Mouse (Mus musculus) spleen, adult 18-20 months (tissue): Measurements from ENCODE around the gene Homer3.

ENCODE experiments used
- DNase-seq, 2 experiments: peaks; one replicate each; pipeline ENCODE4 v3.0.0; 2022; ENCODE audit warnings: mixed read lengths in 2 of 2

Homer3 gene

DNA sequence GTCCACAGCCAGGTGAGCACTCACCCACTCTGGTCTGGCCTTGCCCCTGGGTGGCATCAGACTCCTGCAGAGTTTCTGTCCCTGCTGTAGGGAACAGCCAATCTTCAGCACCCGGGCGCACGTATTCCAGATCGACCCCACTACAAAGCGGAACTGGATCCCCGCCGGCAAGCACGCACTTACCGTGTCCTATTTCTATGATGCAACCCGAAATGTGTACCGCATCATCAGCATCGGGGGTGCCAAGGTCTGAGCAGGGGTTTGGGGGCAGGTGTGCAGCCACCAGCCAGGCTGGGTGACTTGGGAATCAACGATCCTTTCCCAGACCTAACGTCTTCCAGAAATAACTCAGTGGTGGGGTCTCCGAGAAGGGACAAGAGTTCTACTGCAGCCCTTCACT lies 2.7 kb downstream of the Homer3 start:
- DNase-seq = no peak

DNA sequence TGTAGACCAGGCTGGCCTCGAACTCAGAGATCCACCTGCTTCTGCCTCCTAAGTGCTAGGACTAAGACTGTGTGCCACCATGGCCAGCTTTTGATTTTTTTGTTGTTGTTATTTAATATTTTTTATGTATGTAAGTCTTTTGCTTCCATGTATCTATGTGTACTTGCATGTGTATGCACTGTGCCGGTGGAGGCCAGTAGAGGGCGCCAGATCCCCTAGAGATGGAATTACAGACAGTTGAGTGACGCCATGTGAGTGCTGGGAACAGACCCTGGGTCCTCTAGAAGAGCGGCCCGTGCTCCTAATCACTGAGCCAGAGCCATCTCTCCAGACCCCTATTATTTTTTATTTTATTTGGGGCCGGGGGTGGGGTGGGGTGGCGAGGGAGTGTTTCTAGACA lies 4.1 kb downstream of the Homer3 start:
- peak in 1 of 2 experiments; percentile 19 for DNase-seq

DNA sequence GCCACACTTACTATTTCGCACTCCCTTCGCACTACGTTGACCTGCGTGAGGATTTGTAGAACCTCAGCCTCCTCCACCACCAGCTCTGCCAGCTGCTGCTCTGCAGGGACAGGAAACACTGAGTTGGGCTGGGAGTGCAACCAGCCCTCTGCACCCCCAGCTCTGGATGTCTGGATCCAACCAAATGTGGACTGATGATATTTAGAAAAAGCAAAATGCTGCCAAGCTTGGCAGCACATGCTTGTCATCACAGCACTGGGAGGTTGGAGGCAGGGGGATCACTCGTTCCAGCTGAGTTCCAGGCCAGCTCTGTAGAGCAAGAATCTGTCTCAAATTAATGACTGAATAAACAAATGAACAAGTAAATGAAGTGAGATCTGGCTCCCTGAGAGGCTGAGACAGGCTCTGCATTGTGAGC lies 11.4 kb downstream of the Homer3 start:
- DNase-seq = no peak

DNA sequence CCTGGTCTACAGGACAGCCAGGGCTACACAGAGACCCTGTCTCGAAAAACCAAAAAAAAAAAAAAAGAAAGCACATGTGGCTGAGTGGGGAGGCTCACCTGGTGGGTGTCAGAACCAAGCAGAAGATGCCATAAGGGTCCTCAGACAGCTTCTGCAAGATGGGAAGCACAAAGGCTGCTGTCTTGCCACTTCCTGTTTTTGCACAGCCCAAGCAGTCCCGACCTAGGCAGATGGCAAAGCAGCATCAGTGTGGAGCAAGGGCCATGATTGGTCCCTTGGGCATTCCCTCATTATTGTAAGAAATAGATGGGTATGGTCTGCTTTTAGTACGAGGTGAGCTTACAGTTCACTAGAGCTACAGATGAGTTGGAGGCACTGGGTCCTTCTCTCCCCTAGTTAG lies 18.3 kb downstream of the Homer3 start:
- no peak for DNase-seq

DNA sequence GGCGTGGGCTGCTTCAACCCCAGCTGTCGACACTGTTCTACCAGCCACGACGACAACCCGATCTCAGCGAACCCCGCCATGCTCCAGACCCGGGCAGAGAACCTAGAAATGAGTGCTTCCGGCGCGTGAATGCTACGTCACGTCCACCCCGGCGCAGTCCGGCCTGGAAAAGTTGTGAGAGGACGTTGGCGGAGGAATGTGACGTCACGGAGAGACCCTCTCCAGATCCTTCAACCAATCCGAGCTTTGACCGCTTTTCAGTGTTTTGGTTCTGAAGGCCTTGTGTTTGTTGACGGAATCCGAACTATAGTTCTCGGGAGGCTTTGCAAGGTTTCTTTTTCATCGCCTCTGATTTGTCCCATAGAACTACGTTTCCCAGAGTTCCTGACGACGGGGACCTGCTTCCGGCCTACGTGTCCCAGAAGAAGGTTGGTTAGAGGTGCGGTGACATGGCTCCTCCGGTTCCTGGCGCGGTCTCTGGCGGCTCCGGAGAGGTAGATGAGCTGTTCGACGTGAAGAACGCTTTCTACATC lies 19.8 kb downstream of the Homer3 start, which contains the start of the genes Ddx49 and Cope:
Gene Ddx49 (minus strand): TSS at position 132 of the 533 bp plus-strand sequence.
Gene Cope (plus strand): TSS at position 161 of the 533 bp plus-strand sequence.
- peak; percentile 85 to 90 for DNase-seq

DNA sequence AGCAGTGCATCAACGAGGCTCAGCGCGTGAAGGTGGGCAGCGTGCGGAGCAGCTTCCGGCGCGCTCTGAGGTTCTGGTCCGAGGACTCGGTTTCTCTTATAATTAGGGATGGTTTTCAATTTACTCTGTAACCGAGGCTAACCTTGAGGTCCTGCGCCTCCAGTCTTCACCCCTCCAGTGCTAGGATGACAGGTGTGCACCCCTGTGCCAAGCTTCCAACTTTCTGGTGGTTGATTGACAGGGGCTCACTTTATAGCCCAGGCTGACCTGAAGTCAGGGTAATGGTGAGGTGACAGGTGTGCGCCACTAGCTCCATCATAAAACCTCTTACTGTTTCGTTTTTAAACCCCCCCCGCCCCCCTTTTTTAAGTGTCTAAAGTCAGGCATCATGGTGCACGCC lies 20.3 kb downstream of the Homer3 start:
- DNase-seq = no peak

DNA sequence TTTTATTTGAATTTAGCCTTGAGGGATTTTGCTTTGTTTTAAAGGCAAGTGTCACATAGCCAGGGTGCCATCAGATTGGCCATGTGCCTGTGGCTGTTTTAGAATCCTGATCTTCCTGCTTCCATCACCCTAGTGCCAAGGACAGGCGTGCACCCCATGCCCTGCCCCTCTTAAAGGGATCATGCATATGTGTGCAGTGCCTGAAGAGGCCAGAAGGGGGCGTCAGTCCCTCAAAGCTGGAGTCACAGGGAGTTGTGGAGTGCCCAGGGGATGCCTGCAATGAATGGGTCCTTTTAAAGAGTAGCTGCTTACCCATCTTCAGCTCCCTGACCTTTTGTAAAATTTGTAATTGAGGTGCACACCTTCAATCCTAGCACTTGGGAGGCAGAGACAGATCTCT lies 26.7 kb downstream of the Homer3 start:
- no peak for DNase-seq

DNA sequence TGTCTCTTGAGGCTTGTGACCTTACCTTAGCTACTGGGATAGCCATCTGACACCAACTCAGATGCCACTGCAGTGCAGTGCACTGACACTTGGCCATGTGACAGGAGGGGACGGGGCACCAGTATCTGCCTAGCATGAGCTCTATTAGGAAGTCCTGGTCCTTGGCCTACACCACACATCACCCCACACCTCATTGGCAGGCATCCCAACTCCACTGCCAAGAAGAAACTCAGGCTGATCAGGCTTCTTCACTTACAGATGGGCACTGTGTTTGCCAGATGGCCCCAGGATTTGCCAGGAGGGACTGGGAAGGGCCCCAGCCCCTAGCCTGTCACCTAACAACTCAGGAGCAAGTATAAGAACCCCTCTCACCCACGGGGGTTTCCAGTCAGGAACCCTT lies 30.8 kb downstream of the Homer3 start:
- no peak for DNase-seq

DNA sequence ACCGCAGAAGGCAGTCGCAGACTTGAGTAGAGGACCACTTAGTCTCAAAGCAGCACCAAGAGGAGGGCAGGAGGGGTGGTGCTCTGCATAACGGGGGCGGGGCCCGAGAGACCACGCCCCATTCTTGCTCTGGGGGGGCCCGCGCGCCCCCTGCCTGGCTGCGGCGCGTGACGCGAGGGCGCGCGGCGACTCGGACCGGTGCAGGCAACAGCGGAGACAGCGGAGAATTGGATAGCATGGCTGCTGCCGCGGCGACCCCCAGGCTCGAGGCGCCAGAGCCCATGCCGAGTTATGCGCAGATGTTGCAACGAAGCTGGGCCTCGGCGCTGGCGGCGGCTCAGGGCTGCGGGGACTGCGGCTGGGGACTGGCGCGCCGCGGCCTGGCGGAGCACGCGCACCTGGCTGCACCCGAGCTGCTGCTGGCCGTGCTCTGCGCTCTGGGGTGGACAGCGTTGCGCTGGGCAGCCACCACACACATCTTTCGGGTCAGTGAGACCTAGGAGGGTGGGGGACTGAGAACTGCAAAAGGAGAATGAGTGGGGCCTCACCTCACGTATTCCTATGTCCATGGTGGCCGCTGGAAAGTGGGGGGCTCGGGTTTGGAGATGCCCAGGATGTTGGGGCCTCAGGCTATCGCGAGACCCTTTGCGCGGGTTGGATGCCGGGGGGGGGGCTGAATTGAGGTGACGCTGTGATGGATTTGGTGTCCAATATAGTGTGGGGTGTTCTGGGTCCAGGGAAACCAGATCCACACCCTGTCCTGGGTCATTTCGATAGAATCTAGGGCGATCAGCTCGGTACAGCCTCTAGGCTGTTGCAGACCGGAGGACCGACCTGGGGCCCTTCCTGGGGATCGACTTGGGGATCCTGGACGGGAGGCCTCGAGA lies 33.2 kb downstream of the Homer3 start, which contains the start of gene Cers1:
Gene Cers1 (plus strand): TSS at position 152 of the 887 bp plus-strand sequence.
- peak in 1 of 2 experiments; percentile 34 for DNase-seq

DNA sequence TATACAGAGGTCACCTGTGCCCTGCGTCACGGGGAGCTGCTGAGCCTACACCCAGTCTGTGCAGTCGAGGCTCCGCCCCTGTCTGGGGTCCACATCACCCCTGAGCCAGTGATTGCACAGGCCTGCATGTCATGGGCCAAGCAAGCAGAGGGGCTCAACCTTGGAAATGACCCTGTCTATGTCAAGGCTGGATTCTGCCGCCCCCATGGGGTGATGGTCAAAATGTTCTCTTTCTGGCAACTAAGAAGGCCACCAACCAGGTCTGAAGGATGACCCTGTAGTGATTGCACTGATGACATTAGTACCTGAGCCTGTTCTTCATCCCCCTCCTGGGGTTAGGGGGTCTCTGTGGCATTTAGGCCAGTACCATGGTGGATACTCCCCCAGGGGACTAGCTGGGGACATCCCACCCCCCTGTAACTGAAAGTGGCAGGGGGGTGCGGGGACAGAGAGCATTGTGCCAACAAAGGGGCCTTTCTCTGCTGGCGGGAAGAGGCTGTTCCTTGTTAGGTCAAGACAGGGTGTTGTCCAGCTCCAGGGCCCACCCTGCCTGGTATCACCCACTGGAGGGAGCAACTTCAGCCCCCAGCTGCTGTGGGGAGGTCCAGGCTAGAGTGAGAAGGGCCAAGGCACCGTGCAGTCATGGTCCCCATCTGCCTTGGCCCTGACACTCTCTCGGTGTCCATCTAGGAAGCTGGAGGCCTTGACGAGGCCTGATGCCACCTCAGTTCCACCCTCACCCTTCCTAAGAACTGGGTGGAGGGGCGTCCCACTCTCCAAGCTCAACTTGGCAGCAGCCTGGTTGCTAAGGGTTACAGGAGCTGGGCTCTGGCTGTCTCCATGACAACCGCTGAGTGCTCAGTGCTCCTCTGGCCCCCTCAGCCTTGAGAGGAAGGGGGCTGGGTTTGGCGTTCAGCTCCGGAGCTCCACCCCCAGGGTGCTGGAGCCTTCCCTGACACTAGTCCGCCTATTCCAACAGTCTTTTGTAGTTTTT lies 34.2 kb downstream of the Homer3 start:
- no peak for DNase-seq

DNA sequence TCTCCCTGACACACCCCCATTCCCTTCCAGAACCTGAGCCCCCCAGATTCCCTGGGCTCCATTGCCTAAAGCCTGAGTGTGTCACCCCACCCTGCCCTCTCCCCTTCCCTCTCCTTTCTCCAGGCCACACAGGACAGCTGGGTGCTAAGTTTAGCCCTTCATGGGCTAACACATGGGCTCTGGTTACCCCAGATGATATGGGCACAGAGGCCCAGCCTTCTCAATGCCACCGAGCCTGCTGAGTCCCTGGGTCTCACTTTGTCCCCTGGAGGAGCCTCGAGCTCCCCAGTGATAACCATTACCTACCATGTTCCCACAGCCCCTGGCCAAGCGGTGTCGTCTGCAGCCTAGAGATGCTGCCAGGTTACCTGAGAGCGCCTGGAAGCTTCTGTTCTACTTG lies 35.2 kb downstream of the Homer3 start:
- DNase-seq = no peak

DNA sequence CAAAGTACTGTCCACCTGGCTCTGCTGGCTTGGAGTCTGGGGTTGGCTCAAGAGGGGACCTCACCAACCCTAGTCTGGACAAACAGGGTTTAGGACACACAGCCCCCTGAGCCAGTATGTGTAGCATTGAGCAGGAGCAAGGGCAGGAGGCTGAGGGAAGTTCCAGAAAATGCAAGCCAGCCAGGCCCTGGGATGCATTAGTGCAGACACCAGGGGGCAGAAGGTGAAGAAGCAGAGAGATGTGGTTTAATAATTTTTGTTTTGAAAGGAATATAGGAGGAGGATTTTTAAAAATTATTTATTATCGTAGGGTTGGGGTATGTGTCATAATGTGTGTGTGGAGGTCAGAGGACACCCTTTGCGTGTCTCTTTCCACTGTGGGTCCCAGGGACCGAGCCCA lies 41.1 kb downstream of the Homer3 start:
- no peak for DNase-seq

DNA sequence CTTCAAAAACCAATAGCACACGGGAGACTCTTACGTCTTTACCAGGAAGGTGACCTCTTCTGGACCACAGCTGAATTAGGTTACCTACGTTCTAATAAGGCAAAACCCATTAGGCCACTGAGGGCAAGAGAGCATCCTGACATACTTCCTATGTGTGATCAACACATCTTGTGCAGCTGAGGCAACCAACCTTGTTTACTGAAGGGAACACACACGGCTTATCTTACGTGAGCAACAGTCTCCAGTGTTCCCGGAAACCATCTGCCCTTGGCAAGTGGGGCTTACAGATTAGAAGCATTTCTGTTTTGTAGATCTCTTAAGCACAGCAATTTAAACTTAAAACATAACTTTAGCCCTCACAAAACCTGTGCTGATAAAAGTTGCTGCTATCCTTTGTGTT lies 44.9 kb downstream of the Homer3 start:
- DNase-seq = no peak

DNA sequence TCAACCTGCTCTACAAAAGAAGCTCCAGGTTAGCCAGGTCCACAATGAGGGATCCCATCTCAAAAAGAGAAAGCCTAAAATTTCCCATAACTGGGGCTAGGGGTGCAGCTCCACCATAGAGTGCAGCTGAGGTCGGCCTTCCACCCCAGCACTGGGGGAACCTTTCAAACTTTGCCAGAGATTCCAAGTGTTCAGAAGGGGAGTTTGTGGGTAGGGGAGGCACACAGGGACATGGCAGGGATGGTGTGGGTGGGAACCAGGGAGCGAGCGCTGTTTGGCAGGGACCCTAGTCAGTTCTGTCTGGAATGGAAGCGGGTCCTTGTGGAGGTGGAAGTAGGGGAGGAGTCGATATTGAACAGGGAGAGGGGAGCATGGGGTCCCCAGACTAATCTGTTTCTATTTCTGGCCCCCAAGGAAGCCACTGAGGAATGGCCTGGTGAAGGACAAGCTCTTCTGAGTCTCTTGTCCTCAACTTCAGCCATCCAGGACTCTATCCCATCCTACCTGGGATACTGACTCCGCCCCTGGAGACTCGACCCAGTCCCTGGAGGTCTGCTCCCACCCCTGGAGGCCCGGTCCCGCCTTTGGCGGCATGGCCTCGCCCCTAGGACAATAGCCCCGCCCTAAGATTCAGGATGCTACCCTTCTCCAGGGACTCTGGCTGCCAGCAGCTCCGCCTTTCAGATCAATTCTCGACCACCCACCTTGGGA lies 46.7 kb downstream of the Homer3 start, which contains the start of gene Gdf1:
Gene Gdf1 (plus strand): TSS at position 694 of the 711 bp plus-strand sequence.
- DNase-seq = no peak

DNA sequence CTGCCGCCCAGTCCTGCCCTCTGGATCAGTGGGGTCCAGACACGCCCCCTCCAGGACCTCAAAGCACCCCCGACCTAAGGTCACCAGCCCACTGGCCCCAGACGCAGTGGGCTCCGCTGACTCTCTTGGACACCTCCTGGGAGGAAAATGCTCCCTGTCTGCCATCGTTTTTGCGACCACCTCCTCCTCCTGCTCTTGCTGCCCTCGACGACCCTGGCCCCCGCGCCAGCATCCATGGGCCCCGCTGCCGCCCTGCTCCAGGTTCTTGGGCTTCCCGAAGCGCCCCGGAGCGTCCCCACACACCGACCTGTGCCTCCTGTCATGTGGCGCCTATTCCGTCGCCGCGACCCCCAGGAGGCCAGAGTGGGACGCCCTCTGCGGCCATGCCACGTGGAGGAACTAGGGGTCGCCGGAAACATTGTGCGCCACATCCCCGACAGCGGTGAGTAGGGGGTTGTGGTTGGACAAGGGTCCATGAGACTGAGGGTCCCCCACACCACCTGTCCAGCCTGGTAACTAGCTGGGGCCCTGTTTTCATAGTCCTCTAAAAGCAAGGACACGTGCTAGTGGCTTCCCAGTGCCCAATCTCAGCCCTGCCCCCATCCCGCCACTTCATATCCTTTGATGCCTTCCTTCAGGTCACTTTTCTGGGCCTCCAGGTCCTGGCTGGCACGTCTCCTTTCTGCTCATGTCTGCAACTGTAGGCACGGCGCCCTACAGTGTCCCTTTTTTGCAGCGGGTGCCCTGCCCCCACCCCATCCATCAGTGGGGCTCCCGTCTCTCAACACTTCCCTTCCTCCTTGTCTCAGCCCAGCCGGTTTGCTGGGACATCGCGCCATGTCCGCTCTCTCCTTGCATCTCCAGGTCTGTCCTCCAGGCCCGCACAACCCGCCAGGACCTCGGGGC lies 47.5 kb downstream of the Homer3 start:
- DNase-seq = no peak

DNA sequence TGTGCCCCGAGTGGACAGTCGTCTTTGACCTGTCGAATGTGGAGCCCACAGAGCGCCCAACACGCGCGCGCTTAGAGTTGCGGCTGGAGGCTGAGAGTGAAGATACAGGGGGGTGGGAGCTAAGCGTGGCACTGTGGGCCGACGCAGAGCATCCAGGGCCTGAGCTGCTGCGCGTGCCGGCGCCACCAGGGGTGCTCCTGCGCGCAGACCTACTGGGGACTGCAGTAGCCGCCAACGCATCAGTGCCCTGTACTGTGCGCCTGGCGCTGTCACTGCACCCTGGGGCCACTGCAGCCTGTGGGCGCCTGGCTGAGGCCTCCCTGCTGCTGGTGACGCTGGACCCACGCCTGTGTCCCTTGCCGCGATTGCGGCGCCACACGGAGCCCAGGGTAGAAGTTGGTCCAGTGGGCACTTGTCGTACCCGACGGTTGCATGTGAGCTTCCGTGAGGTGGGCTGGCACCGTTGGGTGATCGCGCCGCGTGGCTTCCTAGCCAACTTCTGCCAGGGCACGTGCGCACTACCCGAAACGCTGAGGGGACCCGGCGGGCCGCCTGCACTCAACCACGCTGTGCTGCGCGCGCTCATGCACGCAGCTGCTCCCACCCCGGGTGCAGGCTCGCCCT lies 48.2 kb downstream of the Homer3 start:
- no peak for DNase-seq

DNA sequence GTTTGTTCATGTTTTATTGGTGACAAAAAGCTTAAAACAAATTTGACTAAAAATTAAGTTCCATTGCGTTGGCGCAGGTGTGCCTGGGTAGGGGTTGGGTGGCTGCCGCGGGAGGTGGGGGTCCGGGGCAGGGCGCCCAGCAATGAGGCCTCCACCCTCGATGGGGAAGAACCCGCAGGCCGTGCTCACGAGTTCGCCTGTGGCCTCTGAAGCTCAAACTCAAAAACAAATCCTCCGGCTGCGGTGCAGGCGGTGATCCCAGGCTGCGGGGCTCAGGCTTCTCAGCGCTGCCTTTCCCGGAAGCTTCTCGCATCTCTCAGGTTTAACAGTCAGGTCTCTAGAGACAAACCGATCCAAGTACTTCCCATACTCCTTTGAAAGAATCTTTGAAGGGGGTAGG lies 48.9 kb downstream of the Homer3 start:
- no peak for DNase-seq

DNA sequence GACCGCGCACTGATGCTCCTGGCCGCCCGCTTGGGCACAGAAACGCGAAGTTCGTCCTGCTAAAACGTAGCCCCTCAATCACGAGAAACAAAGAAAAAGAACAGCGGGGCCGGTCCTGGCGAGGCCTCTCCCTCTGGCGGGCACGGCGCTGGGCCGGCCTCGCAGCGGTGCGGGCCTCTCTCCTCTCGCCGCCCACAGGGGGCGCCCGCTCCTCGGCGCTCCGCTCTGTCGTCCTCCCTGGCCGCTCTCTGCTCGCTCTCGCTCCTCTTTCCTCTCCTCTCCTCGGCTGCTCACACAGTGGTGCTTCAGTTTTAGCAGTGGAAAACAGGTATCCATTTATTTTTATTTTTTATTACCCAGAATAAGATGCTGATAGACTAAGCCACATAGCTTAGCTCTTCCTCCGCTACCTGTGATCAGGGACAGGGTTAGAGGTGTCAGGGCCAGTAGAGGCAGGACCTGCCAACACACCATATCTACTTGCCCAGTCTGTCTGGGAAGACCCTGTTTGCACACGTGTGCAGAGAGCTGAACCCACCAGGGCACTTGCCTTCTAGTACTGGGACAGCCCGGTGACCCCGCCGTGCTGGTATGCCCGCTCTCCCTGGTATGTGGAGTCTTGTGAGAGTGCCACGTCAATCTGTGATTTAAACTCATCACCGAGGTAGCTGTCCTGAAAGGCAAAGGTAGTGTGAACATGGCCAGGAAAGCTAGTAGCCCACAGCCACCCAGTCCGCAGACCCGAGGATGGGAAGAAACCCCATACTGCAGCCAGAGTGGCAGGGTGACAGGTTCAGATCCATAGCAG lies 49.6 kb downstream of the Homer3 start:
- no peak for DNase-seq

DNA sequence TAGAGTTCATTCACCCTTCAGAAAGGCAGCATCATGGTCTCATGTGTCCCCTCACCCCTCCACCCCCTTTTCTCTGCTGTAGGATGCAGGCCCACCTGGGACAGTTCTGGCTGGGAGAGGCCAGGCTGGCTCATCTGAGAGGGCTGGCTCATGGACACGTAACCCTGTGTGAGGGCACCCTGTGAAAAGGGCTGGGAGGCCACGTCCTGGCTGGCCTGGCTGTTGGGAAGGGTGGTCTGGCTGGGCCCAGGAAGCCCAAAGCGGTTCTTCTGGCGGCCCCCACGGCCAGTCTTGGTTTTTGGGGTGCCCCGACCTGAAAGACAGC lies 50.2 kb downstream of the Homer3 start:
- no peak for DNase-seq

DNA sequence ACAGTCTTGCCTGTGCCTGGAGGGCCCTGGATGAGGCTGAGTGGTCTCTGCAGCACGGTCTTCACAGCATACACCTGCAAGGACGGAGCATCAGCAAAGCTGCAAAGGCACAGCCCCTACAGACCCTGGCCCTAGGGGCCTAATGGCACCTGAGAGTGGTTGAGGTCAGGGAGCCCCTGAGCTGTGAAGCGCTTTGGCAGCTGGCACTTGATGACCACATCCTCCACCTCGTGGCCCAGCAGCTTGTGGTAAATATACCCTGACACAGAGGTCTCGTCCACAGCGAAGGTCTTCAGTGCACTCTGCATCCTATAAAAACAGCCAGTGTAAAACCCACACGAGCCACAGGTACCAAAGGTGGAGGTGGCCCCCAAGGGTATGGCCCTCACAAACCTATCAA lies 56.3 kb downstream of the Homer3 start:
- DNase-seq = no peak
